Mouse (Mus musculus): ENCODE measurements at regions not wholly inside any gene's neighbourhood (a gene's known extent, or its start where the extent isn't known, plus 50 kb on each side); places are given as distances from the start of the nearest gene placed in this dataset.

- WGBS = 30% methylated on average over 3 of the region's 3 CpGs
These were observed 713.3 kb upstream of the Pom121l12 start for GRCm38 (mm10) chr11:13885775-13886174.

DNA sequence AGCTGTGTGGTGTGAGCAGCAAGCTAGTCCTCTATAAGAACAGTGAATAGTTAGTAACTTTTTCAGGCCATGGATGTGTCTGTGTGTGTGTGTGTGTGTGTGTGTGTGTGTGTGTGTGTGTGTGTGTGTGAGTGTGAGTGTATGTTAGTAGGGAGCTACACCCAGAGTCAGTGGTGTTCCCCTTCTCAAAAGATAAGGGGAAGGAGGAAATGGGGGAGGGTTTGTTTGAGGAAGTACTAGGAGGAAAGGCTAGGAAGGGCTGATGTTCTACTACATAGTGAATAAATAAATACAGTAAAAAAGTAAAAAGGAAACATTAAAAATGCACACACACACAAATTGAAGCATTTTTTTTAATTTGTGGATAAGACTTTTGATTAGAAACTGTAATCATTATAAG, 705.8 kb upstream of the Pom121l12 start:
- Histone ChIP-seq H3K9me3 (ENCODE audit: control insufficient read depth, low read length) (no peaks in the 10 kb centered on the region), H3K27ac (replicated peaks; ENCODE audit: low read depth, low read length) (no peak overlapping the region), H3K4me3 (replicated peaks; ENCODE audit: low read length) (no peak overlapping the region), H3K36me3 (ENCODE audit: control insufficient read depth, insufficient read depth, low read length) (no peaks in the 10 kb centered on the region), H3K9ac (ENCODE audit: low read depth, low read length, severe bottlenecking) (no peak overlapping the region), H3K27me3 (ENCODE audit: control insufficient read depth, insufficient read depth, low read length) (no peaks in the 10 kb centered on the region), H3K4me1 (ENCODE audit: control insufficient read depth, insufficient read depth, low read length) (no peaks in the 10 kb centered on the region), H3K4me2 (replicated peaks; ENCODE audit: low read depth, low read length, severe bottlenecking) (no peak overlapping the region)
- DNase-seq (ENCODE audit: low spot score) (no peak), ATAC-seq (ENCODE audit: low FRiP score, low read depth) (no peak)
- no peak for TF ChIP-seq POLR2A (IDR thresholded peaks at IDR 0.05; ENCODE audit: borderline replicate concordance, extremely low read depth, insufficient read depth, insufficient read length)

More at GRCm38 (mm10) chr11:13885775-13886174, 713.3 kb upstream of the Pom121l12 start:
- Histone ChIP-seq H3K36me3 (ENCODE audit: control insufficient read depth, insufficient read depth, low read length) (no peaks in the 10 kb centered on the region), H3K27me3 (ENCODE audit: control insufficient read depth, insufficient read depth, low read length) (no peaks in the 10 kb centered on the region), H3K4me2 (replicated peaks; ENCODE audit: low read depth, low read length, severe bottlenecking) (no peak overlapping the region), H3K4me1 (ENCODE audit: control insufficient read depth, insufficient read depth, low read length) (no peaks in the 10 kb centered on the region), H3K4me3 (replicated peaks; ENCODE audit: low read length) (no peak overlapping the region), H3K27ac (replicated peaks; ENCODE audit: low read depth, low read length) (no peak overlapping the region), H3K9me3 (ENCODE audit: control insufficient read depth, low read length) (no peaks in the 10 kb centered on the region), H3K9ac (ENCODE audit: low read depth, low read length, severe bottlenecking) (no peak overlapping the region)
- peak; percentile 64 for DNase-seq (ENCODE audit: low spot score)
- TF ChIP-seq POLR2A (IDR thresholded peaks at IDR 0.05; ENCODE audit: borderline replicate concordance, extremely low read depth, insufficient read depth, insufficient read length) = no peak
- peak; percentile 90 for ATAC-seq (ENCODE audit: low FRiP score, low read depth)
